Mouse (Mus musculus) CH12.LX (cell line): ENCODE data around the gene St14.

Experiments used
- CTCF ChIP-seq, 2 experiments: IDR thresholded peaks in 1 of 2; conservative IDR thresholded peaks in 1 of 2; 2 replicates each; pipeline ENCODE4 v1.5.1; 2011 to 2012; ENCODE audit warnings: low read depth in 2 of 2, low read length in 2 of 2, improper control_type of control experiment in 1 of 2, inconsistent platforms in 1 of 2, mild to moderate bottlenecking in 1 of 2, moderate library complexity in 1 of 2
- POLR2A ChIP-seq: IDR thresholded peaks from 2 replicates; pipeline ENCODE4 v1.6.1; 2011; ENCODE audit warnings: low read depth, mild to moderate bottlenecking, improper control_type of control experiment, low read length

DNA sequence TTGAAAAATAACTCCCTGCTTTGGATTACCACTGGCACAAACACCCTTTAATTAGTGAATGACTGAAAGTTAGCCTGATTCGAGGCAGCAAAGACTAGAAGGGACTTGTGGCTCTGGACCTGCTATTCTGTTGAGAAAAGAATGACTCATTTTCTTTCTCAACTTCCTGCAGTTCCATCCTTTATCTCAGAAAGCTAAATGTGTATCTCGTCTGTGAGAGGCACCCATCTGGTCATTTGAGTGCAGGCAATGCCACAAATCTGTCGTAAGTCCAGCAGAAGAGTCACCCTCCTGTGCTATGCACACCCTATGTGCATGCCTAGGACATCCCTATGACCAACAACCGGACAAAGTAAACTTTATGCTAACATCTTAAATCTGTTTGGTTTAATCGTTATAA is 1.5 kb upstream of the St14 start:
- TF ChIP-seq CTCF (conservative IDR thresholded peaks at IDR 0.05 in 1 of 2, IDR thresholded peaks at IDR 0.05 in 1 of 2; ENCODE audit: low read depth in 2 of 2, low read length in 2 of 2) = no peak
- no peak for TF ChIP-seq POLR2A
